ENCODE assay signal across 23 mouse cellular contexts in the genomic region with DNA sequence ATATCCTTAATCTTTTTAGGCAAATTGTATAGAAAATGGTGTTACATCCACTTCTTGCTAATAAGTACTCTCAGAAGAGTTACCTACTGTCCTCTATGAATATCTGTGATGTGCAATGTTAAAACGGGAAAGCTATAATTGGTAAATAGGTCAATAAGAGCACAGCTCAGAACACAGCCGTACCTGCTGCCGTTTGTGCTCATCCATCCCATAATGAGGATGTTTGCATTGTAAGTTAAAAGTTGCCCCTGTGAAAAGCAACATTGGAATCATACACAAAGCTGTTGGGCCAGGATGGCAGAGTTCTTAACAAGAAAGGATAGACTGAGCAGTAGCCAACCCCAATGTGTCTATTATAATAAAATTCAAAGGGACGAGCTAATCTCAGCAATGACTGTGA.
"Had no signal": no experiment of that assay in that cellular context is flagged by ENCODE, and none has a peak within 500 bp of the region (broad histone marks: within the 10 kb centered on the region; RNA-seq: fewer than 3 reads in every experiment).

No protein-coding gene starts in this region.

- H3K27ac ChIP-seq: gastrocnemius, adult 2 months; heart, embryonic 10.5 days; hindbrain, embryonic 10.5 days; hindbrain, embryonic 12.5 days; hindbrain, embryonic 14.5 days; intestine, embryonic 15.5 days; layer of hippocampus, adult 2 months; limb, embryonic 13.5 days; limb, embryonic 15.5 days; liver, embryonic 12.5 days; liver, embryonic 14.5 days had no signal

- H3K27me3 ChIP-seq: heart, embryonic 12.5 days; hindbrain, embryonic 12.5 days; intestine, embryonic 15.5 days; limb, embryonic 13.5 days; limb, embryonic 15.5 days; liver, embryonic 12.5 days had no signal

- DNase-seq: gastrocnemius, adult 2 months; gastrocnemius, postnatal 10 days; gastrocnemius, postnatal 25 days; heart, adult 18-20 months; heart, postnatal 10 days; heart, postnatal 4 days; kidney, adult 18-20 months; kidney, adult 8-10 months; kidney, postnatal 10 days; kidney, postnatal 25 days; kidney, postnatal 4 days; left cerebral cortex, postnatal 4 days had no signal

- H3K4me3 ChIP-seq: gastrocnemius, adult 2 months; heart, embryonic 10.5 days; heart, embryonic 12.5 days; hindbrain, embryonic 10.5 days; hindbrain, embryonic 12.5 days; intestine, embryonic 15.5 days; layer of hippocampus, adult 2 months; limb, embryonic 13.5 days; limb, embryonic 15.5 days; liver, embryonic 12.5 days had no signal

- H3K4me1 ChIP-seq: heart, embryonic 10.5 days; heart, embryonic 12.5 days; intestine, embryonic 15.5 days; limb, embryonic 13.5 days; limb, embryonic 15.5 days; liver, embryonic 12.5 days had no signal
